Mouse (Mus musculus): ENCODE results near the gene 4930469K13Rik.

Gene 4930469K13Rik

GRCm38 (mm10) chr11:33938561-33939274 is 159.6 kb downstream of the 4930469K13Rik start:
- no peak for DNase-seq (ENCODE audit: low spot score)

GRCm38 (mm10) chr11:33937641-33938040 is 160.7 kb downstream of the 4930469K13Rik start:
- no peak for DNase-seq (ENCODE audit: low spot score)

GRCm38 (mm10) chr11:33934286-33934685 is 164.1 kb downstream of the 4930469K13Rik start:
- DNase-seq (ENCODE audit: low spot score): no peak

- no peak for DNase-seq (ENCODE audit: low spot score)
These were observed 165.8 kb downstream of the 4930469K13Rik start for GRCm38 (mm10) chr11:33932386-33933111.

- DNase-seq (ENCODE audit: low spot score): no peak
These were observed 166.4 kb downstream of the 4930469K13Rik start for GRCm38 (mm10) chr11:33931836-33932385.

GRCm38 (mm10) chr11:33929412-33929811 is 168.9 kb downstream of the 4930469K13Rik start:
- DNase-seq (ENCODE audit: low spot score): no peak

- DNase-seq (ENCODE audit: low spot score): no peak
These were observed 169.7 kb downstream of the 4930469K13Rik start for GRCm38 (mm10) chr11:33928658-33929057.

- no peak for DNase-seq (ENCODE audit: low spot score)
These were observed 170.5 kb downstream of the 4930469K13Rik start for GRCm38 (mm10) chr11:33927836-33928235.

- DNase-seq (ENCODE audit: low spot score): no peak
These were observed 171.0 kb downstream of the 4930469K13Rik start for GRCm38 (mm10) chr11:33927321-33927720.

GRCm38 (mm10) chr11:33926551-33926950 is 171.8 kb downstream of the 4930469K13Rik start:
- no peak for DNase-seq (ENCODE audit: low spot score)

GRCm38 (mm10) chr11:33925778-33926177 is 172.6 kb downstream of the 4930469K13Rik start:
- DNase-seq (ENCODE audit: low spot score): no peak

Measured in layer of hippocampus, adult 9-10 months (tissue).